Mouse (Mus musculus) spleen, adult 18-20 months (tissue): ENCODE results near the gene Popdc2.

Experiments
- DNase-seq, 2 experiments: peaks; one replicate each; pipeline ENCODE4 v3.0.0; 2022; ENCODE audit warnings: mixed read lengths in 2 of 2

Popdc2 gene

DNA sequence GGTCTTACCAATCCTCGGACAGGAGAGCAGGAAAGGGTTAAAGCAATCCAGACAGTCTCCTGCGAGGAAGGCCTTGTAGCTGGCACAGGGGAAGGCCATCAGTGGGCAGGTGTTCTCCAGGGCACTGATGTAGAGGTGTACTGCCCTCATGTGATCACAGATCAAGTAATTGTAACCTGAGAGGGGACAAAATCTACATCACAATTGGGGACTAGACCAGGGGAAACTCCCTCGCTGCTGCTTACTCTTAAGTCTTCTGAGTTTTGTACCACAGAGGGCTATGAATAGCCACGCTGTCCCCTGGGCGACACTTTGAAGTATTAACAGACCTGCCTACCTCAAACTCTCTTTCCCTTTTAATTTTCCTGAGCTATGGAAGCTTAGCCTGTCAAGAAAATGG, 45.6 kb downstream of the Popdc2 start:
- DNase-seq = no peak

GRCm38 (mm10) chr16:38408416-38408815, 46.4 kb downstream of the Popdc2 start:
- DNase-seq = no peak

DNA sequence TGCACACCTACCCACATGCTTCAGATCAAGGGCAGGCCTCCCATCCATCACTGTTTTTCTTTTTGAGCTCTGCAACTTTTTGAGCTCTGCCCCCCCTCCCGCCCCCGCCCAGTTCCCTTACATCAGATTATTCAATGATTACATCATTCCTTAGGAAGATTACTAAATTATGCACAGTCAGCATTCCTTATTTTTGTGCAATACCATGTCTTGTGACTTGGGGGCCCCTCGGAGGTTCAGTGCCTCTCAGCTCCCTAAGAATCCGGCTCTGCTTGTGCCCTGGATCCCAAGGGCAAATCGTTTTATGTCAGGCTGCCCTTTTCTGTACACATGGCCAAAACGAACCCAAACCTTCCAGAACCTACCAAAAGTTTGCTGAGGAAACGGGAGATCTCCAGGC, 52.9 kb downstream of the Popdc2 start:
- DNase-seq = no peak

DNA sequence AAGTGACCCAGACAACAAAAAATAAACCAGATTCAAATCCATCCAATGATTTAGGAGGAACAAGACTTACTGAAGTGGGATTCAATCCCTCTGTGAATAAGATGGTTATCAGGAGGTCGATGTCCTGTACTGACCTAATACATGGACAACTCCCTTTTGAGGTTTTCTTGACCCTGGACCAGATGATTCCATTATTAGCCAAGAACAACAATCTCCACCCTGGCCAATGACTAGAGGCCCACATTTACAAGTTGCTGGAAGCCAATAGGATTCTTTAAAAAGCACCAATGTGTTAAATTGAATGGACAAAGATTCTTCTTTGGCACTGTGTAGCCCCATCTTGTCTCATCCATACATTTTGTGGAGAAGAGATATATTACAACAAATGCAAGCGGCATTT, 63.4 kb downstream of the Popdc2 start:
- DNase-seq = no peak

DNA sequence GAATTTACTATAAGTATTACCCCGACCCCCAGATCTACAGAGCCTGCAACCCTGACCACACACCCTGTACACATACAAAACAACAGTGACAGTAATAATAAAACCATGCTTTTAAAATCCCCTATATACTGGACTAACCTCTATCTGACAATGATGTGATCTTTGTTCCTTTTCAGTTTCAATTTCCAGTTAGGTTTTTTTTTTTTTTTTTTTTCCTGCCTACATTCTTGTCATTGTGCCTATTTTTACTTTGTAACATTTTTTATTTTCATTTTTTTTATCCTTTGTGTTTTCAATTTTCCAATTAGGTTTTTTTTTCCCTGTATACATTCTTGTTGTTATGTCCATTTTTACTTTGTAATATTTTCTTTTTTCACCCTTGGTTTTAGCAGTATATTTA, 63.8 kb downstream of the Popdc2 start:
- no peak for DNase-seq
